Mouse (Mus musculus) lung, embryonic 14.5 days (tissue): Measurements from ENCODE around the gene Wwox. TPM values are rescaled to one million over a fixed set of nuclear protein-coding genes. Genes with fewer than 3 reads are reported as not detected.

ENCODE experiments used
- ATAC-seq: fragments of 200-750 bp; cut with Nextera tagmentation; 2 replicates; pipeline ENCODE4 v1.8.0; 2017; ENCODE audit warnings: mild to moderate bottlenecking, moderate TSS enrichment, moderate library complexity; ENCODE audit not compliant: insufficient read depth
- DNase-seq: peaks from one replicate; pipeline ENCODE4 v3.0.0-alpha.2; 2015
- H3K27ac ChIP-seq: fragments of 300-500 bp; sonication (generic); 2 replicates; pipeline ENCODE4 v1.5.1; 2014; ENCODE audit warnings: low read depth, mild to moderate bottlenecking, moderate library complexity
- H3K27me3 ChIP-seq: fragments of 300-500 bp; sonication (generic); 2 replicates; pipeline ENCODE4 v1.6.1; 2014; ENCODE audit warnings: low read length, control low read depth; ENCODE audit not compliant: insufficient read depth
- H3K36me3 ChIP-seq: fragments of 300-500 bp; sonication (generic); 2 replicates; pipeline ENCODE4 v1.6.1; 2014; ENCODE audit warnings: control low read depth; ENCODE audit not compliant: insufficient read depth
- H3K4me1 ChIP-seq: fragments of 300-500 bp; sonication (generic); 2 replicates; pipeline ENCODE4 v1.6.1; 2014; ENCODE audit warnings: antibody characterized with exemption, control low read depth; ENCODE audit not compliant: insufficient read depth
- H3K4me2 ChIP-seq: fragments of 300-500 bp; sonication (generic); 2 replicates; pipeline ENCODE4 v1.6.1; 2014; ENCODE audit warnings: mild to moderate bottlenecking
- H3K4me3 ChIP-seq: fragments of 300-500 bp; sonication (generic); 2 replicates; pipeline ENCODE4 v1.5.1; 2014; ENCODE audit warnings: low read depth, low read length
- H3K9ac ChIP-seq: fragments of 300-500 bp; sonication (generic); 2 replicates; pipeline ENCODE4 v1.6.1; 2014
- H3K9me3 ChIP-seq: fragments of 300-500 bp; sonication (generic); 2 replicates; pipeline ENCODE4 v1.6.1; 2016; ENCODE audit warnings: low read depth, low read length, control low read depth
- CTCF ChIP-seq: IDR thresholded peaks from 2 replicates; pipeline ENCODE4 v1.5.1; 2016; ENCODE audit warnings: antibody characterized with exemption, low read depth
- WGBS: fragments of 180-500 bp; shearing (Covaris S2); extraction: QIAGEN DNeasy Blood & Tissue Kit; methylation state at CpG from one replicate; pipeline ENCODE4 v1.1.7; 2014; 5-methylcytosine and 5-hydroxymethylcytosine counted together
- polyA plus RNA-seq: library from polyadenylated mRNA; unstranded; fragments of >200 nt; fragmentation: Nextera tagmentation; extraction: Ambion mirVana; gene quantifications from 2 replicates; pipeline ENCODE4 v1.2.1, GENCODE M21; 2014

The Wwox gene
- polyA plus RNA-seq, 1 experiment from 2014 or later: 16.1 TPM

GRCm38 (mm10) chr8:114418486-114418885, 21.0 kb upstream of the Wwox start:
- Histone ChIP-seq H3K4me1 (no peaks in the 10 kb centered on the region), H3K9me3 (no peaks in the 10 kb centered on the region), H3K27me3 (no peaks in the 10 kb centered on the region), H3K36me3 (no peaks in the 10 kb centered on the region), H3K9ac (no peak overlapping the region), H3K27ac (no peak overlapping the region), H3K4me3 (no peak overlapping the region), H3K4me2 (no peak overlapping the region)
- WGBS: 76% methylated on average over 5 of the region's 5 CpGs
- DNase-seq: no peak
- TF ChIP-seq CTCF: no peak
- no peak for ATAC-seq

DNA sequence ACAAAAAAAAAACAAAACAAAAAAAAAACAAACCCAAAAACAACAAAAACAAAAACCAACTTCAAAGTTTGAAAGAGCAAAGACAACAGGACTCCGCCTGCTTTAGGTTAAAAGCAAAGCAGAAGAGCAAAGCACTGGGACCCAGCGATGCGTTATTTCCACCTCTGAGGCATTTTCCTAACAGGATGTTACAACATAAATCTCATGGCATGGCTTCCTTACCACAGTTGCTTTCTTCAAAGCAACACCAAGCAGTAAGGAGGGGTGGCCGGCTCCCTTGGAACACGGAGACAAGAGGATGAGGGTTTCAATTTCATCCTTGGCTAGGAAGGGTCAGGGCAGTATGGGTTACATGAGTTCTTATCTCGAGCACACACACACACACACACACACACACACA, 20.6 kb upstream of the Wwox start:
- Histone ChIP-seq H3K27me3 (no peaks in the 10 kb centered on the region), H3K4me2 (no peak overlapping the region), H3K9ac (no peak overlapping the region), H3K4me3 (no peak overlapping the region), H3K4me1 (no peaks in the 10 kb centered on the region), H3K9me3 (no peaks in the 10 kb centered on the region), H3K36me3 (no peaks in the 10 kb centered on the region), H3K27ac (no peak overlapping the region)
- TF ChIP-seq CTCF: no peak
- no peak for ATAC-seq
- WGBS: 49% methylated on average over 6 of the region's 6 CpGs
- peak; percentile 13 for DNase-seq

- H3K4me2 ChIP-seq: no peak overlapping the region
- DNase-seq (no peak), ATAC-seq (no peak)
- H3K9me3 ChIP-seq: no peaks in the 10 kb centered on the region
- no peak overlapping the region for H3K27ac ChIP-seq
- TF ChIP-seq CTCF: no peak
- H3K4me1 ChIP-seq: no peaks in the 10 kb centered on the region
- WGBS: 65% methylated on average over 4 of the region's 4 CpGs
- H3K9ac ChIP-seq: no peak overlapping the region
- no peak overlapping the region for H3K4me3 ChIP-seq
- no peaks in the 10 kb centered on the region for H3K36me3 ChIP-seq
- H3K27me3 ChIP-seq: no peaks in the 10 kb centered on the region
Measured at GRCm38 (mm10) chr8:114421544-114421943, 17.9 kb upstream of the Wwox start.

GRCm38 (mm10) chr8:114438236-114438635, 1.2 kb upstream of the Wwox start:
- WGBS: 11% methylated on average over 6 of the region's 6 CpGs

DNA sequence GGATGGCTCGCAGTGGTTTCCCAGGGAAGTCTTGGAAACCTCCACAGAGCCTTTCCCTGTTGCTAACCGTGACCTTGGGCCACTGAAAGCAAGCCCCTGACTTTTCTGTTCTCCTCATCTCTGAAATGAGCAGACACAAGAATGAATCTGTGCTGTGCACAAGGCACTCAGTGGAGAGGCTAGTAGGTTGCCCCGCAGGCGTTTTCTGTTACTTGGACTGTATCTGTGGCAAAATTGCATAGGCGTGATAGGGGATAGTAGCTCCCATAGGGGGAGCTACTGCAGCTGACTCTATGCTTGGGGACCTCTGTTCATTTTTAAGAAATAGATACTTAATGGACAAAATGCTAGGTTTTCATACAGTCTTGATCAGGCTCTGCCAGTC, 742 bp downstream of the Wwox start:
- ATAC-seq (0 out of 2 replicates have a peak, but pooled peaks have one; percentile 1), DNase-seq (peak; percentile 50)
- Histone ChIP-seq H3K4me3 (peak overlapping the region; percentile 73), H3K9ac (peak overlapping the region; percentile 68), H3K4me1 (peaks cover 7% of the 10 kb centered on the region), H3K27ac (0 out of 2 replicates have a peak overlapping the region, but pooled peaks have one; percentile 72), H3K4me2 (peak overlapping the region; percentile 89), H3K27me3 (no peaks in the 10 kb centered on the region), H3K9me3 (no peaks in the 10 kb centered on the region), H3K36me3 (no peaks in the 10 kb centered on the region)
- 17% methylated on average over 5 of the region's 5 CpGs for WGBS
- 0 out of 2 replicates have a peak, but pooled peaks have one; percentile 12 for TF ChIP-seq CTCF

More at GRCm38 (mm10) chr8:114438236-114438635, 1.2 kb upstream of the Wwox start:
- Histone ChIP-seq H3K9me3 (no peaks in the 10 kb centered on the region), H3K27me3 (no peaks in the 10 kb centered on the region), H3K4me2 (no peak overlapping the region), H3K4me3 (no peak overlapping the region), H3K27ac (no peak overlapping the region), H3K4me1 (peaks cover 7% of the 10 kb centered on the region), H3K36me3 (no peaks in the 10 kb centered on the region), H3K9ac (no peak overlapping the region)
- ATAC-seq: no peak
- DNase-seq: peak; percentile 86
- TF ChIP-seq CTCF: peak; percentile 85

DNA sequence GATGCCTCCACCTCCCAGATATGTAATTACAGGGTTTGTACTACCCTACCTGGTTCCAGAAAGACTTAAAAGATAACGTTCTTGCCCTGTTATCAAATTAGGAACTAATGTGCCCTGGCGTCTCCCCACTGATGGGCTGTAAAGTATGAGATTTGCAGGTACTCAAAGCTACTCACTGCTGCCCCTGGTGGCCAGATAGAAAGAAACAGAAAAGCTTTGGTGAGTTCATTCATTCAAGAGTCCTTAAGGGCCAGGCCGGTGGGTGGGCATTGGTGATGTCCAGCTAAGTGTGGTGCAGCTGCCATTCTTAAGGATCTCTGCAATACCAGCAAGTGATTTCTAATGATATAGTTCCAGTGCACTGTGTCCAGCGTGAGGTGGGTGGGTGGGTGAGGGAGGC, 2.2 kb downstream of the Wwox start:
- WGBS: 78% methylated on average over 4 of the region's 4 CpGs
- no peaks in the 10 kb centered on the region for H3K27me3 ChIP-seq
- no peaks in the 10 kb centered on the region for H3K9me3 ChIP-seq
- ATAC-seq: no peak
- H3K9ac ChIP-seq: no peak overlapping the region
- H3K4me3 ChIP-seq: no peak overlapping the region
- DNase-seq: no peak
- H3K4me2 ChIP-seq: no peak overlapping the region
- peaks cover 7% of the 10 kb centered on the region for H3K4me1 ChIP-seq
- no peaks in the 10 kb centered on the region for H3K36me3 ChIP-seq
- peak; percentile 64 for TF ChIP-seq CTCF
- H3K27ac ChIP-seq: no peak overlapping the region

DNA sequence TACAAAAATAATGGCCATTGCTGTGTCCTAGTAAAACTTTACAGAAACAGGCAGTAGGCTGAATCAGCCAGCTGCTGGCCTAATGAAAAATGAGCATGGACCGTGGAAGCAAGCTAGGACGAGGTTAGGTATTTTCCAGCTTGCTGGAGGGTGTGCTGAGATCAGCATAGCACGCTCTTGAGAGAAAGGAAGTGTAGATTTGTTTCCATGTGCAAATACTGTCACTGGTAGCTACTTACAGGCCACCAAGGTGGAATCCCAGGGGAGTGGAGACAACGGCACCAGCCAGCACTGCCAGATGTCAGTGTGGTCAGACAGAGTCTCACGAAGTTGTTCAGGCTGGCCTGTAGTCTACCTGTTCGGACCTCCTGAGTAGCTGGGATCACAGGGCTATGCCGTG, 7.4 kb downstream of the Wwox start:
- no peak for ATAC-seq
- H3K9ac ChIP-seq: no peak overlapping the region

More for the DNA sequence above, 7.4 kb downstream of the Wwox start:
- no peaks in the 10 kb centered on the region for H3K27me3 ChIP-seq
- no peak overlapping the region for H3K27ac ChIP-seq
- DNase-seq: no peak
- H3K9me3 ChIP-seq: no peaks in the 10 kb centered on the region
- no peak overlapping the region for H3K4me3 ChIP-seq
- no peak overlapping the region for H3K4me2 ChIP-seq
- H3K36me3 ChIP-seq: 0 out of 2 replicates have a peak, but pooled peaks cover 18% of the 10 kb centered on the region
- TF ChIP-seq CTCF: no peak
- WGBS: 68% methylated on average over 7 of the region's 7 CpGs
- H3K4me1 ChIP-seq: no peaks in the 10 kb centered on the region
